Comparison of ENCODE assay signal across 1 mouse cellular context in genomic region chr5:34661909-34662308, GRCm38 (mm10).
TF ChIP-seq lines count a peak whose summit lies in the region.

No protein-coding gene starts in this region.

TF ChIP-seq in MEL, 35 proteins besides CTCF, POLR2A, EP300 and RAD21 (continued from another document):
- TF ChIP-seq SIN3A (IDR thresholded peaks at IDR 0.05; ENCODE audit: low read length) (no peak), POLR2AphosphoS2 (IDR thresholded peaks at IDR 0.05; ENCODE audit: low read length) (no peak), ZMIZ1 (IDR thresholded peaks at IDR 0.05; ENCODE audit: low read depth, low read length) (no peak)
TF ChIP-seq in MEL: peak in this region for 0.
